Mouse (Mus musculus) ovary, postnatal 36 days (tissue): ENCODE measurements around the gene Rad50.

ENCODE experiments used
- DNase-seq: peaks from one replicate; pipeline ENCODE4 v3.0.0; 2022; ENCODE audit warnings: low spot score, mixed read lengths

Rad50 gene

DNA sequence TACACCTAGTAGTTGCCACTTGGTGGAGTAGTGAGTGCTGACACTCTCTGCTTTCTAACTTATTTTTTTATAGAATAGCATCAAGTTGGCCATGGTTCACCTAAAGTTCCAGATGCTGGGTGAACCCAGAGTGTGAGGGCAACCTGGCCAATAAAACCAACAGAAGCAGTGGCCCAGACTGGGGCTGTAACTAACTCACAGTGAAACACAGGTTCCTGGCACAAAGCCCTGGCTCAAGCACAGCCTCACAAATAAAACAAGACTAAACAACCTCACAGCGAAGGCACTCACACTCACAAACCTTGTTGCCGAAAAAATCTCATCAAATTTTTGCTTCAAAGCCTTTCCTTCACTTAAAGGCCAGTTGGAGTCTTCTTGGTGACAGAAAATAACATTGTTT lies 8.6 kb downstream of the Rad50 start:
- DNase-seq = no peak

DNA sequence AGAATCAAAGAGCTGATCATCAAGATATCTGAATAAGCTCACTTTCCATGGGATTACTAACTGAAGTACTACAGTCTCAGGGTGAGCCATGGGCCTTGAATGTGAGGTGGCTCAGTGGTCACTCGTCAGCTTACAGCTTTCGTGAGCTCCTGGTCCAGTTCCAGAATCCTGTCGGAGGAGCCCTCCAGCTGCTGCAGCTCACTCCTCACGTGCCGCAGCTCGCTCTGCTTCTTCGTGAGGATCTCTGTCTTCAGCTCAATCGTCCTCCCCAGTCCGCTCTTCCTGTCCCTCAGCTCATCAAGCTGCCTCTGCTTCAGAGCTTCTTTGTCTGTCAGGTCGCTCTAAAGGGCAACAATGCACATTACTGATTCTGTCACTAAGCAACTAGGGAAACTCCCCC lies 15.1 kb downstream of the Rad50 start:
- no peak for DNase-seq

GRCm38 (mm10) chr11:53682994-53683530 lies 24.1 kb downstream of the Rad50 start:
- no peak for DNase-seq

DNA sequence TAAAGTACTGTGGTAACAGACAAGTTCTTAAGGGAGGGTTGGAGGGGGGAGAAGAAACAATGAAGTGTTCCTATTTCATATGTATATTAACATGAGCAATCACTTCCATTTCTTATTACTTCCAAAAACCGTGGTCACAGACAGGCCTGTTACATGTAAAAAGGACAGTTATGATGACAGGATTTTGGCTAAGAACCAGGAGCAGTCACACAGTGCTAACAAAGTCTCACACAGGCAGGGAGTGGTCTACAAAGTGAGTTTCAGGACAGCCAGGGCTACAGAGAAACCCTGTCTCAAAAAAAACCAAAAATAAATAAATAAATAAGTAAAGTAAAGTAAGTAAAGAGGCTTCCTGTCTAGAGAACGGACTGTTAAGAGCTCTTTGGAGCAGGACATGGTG lies 24.9 kb downstream of the Rad50 start:
- DNase-seq = no peak

DNA sequence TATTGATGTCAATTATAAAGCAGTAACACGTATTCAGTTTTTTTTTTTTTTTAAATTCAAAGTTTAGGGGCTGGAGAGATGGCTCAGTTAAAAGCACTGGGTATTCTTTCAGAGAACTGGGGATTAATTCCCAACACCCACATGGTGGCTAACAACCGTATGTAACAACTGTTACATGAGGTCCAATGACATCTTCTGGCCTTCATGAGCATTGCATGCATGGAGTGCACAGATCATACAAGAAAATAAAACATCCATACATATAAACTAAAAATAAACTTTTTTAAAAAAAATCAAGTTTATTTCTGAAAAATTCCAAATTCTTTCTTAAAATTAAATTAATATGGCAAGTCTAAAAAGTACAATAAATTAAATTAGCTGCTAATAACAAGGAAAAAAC lies 25.4 kb downstream of the Rad50 start:
- DNase-seq = no peak

DNA sequence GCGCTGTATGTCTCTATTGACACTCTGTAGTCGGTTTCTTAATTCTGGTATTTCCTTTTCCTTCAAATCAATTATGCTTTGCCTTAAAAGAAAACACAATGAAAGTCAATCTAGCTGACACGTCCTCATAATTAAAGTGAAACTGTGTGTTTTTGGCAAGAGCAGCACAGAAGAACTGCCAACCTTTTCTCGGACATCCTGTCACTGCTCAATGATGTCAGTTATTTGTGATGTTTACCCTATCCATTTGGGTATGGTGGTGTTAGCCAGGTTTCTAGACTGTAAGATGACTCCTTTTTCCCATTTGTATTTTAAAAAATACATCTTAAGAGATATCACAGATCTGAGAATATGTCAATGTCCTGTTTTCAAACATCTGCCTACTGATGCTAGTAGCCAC lies 27.0 kb downstream of the Rad50 start:
- DNase-seq = no peak

DNA sequence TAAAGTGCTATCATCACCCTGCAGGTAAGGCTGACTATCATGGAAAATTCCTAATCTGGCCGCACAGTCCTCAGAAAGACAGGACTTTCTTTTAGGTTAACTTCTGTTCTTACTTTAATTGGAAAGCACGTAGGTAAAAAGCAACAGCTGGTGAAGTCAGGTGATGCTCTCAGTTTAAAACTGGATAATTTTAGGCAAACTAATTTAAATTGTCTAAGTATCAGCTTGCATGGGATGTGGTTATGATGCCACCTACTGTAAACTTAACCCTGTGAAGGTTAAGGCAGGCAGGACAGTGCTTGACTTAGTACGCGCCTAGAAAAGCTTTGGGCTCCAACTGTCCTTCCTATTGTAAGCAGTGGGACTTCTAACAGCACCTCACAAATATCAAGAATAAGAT lies 35.7 kb downstream of the Rad50 start:
- no peak for DNase-seq

GRCm38 (mm10) chr11:53664091-53664490 lies 43.0 kb downstream of the Rad50 start:
- DNase-seq = no peak

- no peak for DNase-seq
These were observed 44.1 kb downstream of the Rad50 start for GRCm38 (mm10) chr11:53662794-53663674.

GRCm38 (mm10) chr11:53657828-53658227 lies 49.3 kb downstream of the Rad50 start:
- DNase-seq = no peak

GRCm38 (mm10) chr11:53657381-53657780 lies 49.7 kb downstream of the Rad50 start:
- no peak for DNase-seq

DNA sequence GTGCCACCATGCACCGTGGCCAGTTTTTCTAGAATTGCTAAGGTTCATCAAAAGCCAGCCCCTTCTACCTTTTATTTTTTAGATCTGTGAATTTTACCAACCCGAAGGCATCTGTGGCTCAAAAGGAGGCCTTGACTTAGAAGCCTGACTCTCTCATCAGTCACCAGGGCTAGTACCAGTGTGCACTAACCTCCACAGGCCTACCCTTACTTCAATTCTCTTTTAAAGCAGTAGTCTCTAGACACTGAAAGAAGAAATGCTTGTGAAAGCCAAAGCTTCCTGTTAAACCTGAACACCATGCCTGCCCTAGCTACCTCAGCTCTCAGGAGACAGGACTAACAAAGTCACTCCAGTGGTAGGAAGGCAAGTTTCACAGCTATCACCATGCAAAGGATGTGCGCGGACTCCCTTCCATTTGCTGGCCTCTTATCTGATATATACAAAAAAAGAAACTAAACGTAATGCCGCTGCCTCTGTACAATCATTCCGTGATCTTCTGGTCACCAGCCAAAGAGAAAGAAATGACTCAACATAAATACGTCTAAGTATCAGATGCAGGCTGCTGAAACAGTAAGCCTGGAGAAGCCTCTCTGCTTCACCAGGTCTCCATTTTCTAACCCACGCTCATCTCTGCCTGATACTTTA lies 50.4 kb downstream of the Rad50 start:
- DNase-seq = no peak

- no peak for DNase-seq
These were observed 52.1 kb downstream of the Rad50 start for GRCm38 (mm10) chr11:53655043-53655442.

GRCm38 (mm10) chr11:53652427-53652826 lies 54.7 kb downstream of the Rad50 start:
- DNase-seq = no peak

DNA sequence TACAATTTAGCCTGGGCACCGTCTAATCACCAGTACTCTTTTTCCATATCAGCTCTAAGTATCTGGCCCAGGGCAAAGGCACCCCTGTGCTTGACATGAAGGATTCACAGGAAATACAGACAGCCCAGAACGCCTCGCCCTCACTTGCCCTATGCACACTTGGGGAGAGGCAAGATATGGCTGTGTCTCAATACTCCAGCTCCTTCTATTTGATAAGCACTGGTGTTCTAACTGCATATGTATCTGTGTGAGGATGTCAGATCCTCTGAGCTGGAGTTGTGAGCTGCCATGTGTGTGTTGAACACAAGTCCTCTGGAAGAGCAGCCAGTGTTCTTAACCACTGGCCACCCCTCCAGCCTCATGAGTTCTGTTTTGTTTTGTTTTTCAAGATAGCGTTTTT lies 55.7 kb downstream of the Rad50 start:
- DNase-seq = no peak

DNA sequence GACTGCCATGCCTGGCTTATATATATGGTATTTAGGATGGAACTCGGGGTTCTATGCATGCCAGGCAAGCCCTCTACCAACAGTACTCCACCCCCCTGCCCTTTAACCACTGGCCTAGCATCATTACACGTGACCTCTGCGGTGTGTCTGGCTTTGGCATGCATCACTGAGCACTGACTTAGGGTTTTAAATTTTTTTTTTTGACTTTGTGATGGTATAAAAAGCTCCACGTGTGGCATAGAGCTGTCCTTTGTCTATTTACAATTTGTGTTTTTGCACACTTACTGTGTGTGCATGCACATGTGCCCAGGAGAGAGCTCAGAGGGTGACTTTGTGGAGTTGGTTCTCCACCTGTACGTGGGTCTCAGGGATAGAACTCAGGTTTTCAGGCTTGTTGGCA lies 63.1 kb downstream of the Rad50 start:
- DNase-seq = no peak

GRCm38 (mm10) chr11:53642744-53643279 lies 64.3 kb downstream of the Rad50 start:
- DNase-seq = no peak

GRCm38 (mm10) chr11:53637803-53638260 lies 69.3 kb downstream of the Rad50 start:
- DNase-seq = no peak

GRCm38 (mm10) chr11:53637046-53637802 lies 69.9 kb downstream of the Rad50 start:
- DNase-seq = no peak

- DNase-seq = peak; percentile 19
These were observed 70.9 kb downstream of the Rad50 start for GRCm38 (mm10) chr11:53636183-53636646.

GRCm38 (mm10) chr11:53635590-53636182 lies 71.4 kb downstream of the Rad50 start:
- DNase-seq = no peak

DNA sequence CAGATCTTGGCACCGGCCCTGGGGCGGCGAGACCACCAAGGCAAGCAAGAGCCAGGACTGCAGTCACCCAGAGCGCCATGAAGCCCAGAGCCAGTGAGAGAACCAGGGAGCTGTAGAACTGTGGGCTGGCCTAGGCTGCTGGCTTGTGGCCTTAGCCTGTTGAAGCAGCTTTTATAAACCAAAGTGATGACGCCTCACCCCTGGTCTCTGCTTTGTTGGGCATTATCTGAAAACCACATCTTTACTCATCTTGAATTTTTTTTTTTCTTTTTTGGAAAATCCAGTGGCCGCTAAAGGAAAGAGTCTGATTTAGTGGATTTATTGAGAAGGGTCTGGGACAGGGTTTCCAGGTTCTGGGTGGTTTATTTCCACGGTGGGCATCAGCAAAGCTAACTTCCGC lies 72.6 kb downstream of the Rad50 start, which contains the start of gene Il13:
TSS of gene Il13 (minus strand) at position 147 of the 400 bp plus-strand sequence.
- no peak for DNase-seq
